Mouse (Mus musculus) limb, embryonic 14.5 days (tissue): ENCODE results near the gene Cebpe. TPM values are rescaled to one million over a fixed set of nuclear protein-coding genes. Genes with fewer than 3 reads are reported as not detected.
A peak's percentile ranks its signal among the peaks of the same experiment; 100 is the strongest.

Source experiments
- ATAC-seq: fragments of 200-750 bp; cut with Nextera tagmentation; 2 replicates; pipeline ENCODE4 v1.8.0; 2017; ENCODE audit warnings: low read depth, moderate number of reproducible peaks, moderate TSS enrichment; ENCODE audit not compliant: low FRiP score
- DNase-seq: peaks from one replicate; pipeline ENCODE4 v3.0.0-alpha.2; 2015; ENCODE audit warnings: low spot score
- H3K27ac ChIP-seq: fragments of 300-500 bp; sonication (generic); replicated peaks from 2 replicates; pipeline ENCODE4 v1.5.1; 2014; ENCODE audit warnings: low read depth, mild to moderate bottlenecking, low read length, moderate library complexity, mixed read lengths
- H3K27me3 ChIP-seq: fragments of 300-500 bp; sonication (generic); 2 replicates; pipeline ENCODE4 v1.6.1; 2014; ENCODE audit warnings: low read length, mixed read lengths; ENCODE audit not compliant: control insufficient read depth, insufficient read depth
- H3K36me3 ChIP-seq: fragments of 300-500 bp; sonication (generic); 2 replicates; pipeline ENCODE4 v1.6.1; 2014; ENCODE audit warnings: mild to moderate bottlenecking, low read length, moderate library complexity, mixed read lengths; ENCODE audit not compliant: control insufficient read depth, insufficient read depth
- H3K4me1 ChIP-seq: fragments of 300-500 bp; sonication (generic); 2 replicates; pipeline ENCODE4 v1.6.1; 2014; ENCODE audit warnings: antibody characterized with exemption, low read length, mixed read lengths; ENCODE audit not compliant: control insufficient read depth, insufficient read depth
- H3K4me2 ChIP-seq: fragments of 300-500 bp; sonication (generic); replicated peaks from 2 replicates; pipeline ENCODE4 v1.6.1; 2014; ENCODE audit warnings: low read depth, mild to moderate bottlenecking, low read length, moderate library complexity; ENCODE audit not compliant: severe bottlenecking
- H3K4me3 ChIP-seq: fragments of 300-500 bp; sonication (generic); replicated peaks from 2 replicates; pipeline ENCODE4 v1.5.1; 2014; ENCODE audit warnings: low read length
- H3K9ac ChIP-seq: fragments of 300-500 bp; sonication (generic); 2 replicates; pipeline ENCODE4 v1.6.1; 2014; ENCODE audit warnings: mild to moderate bottlenecking, low read depth, low read length, moderate library complexity; ENCODE audit not compliant: severe bottlenecking
- H3K9me3 ChIP-seq: fragments of 300-500 bp; sonication (generic); 2 replicates; pipeline ENCODE4 v1.6.1; 2016; ENCODE audit warnings: low read length; ENCODE audit not compliant: control insufficient read depth
- POLR2A ChIP-seq: fragments of 200-500 bp; IDR thresholded peaks from 2 replicates; pipeline ENCODE4 v1.8.0; 2012; ENCODE audit warnings: inconsistent platforms, mild to moderate bottlenecking, moderate library complexity, borderline replicate concordance; ENCODE audit not compliant: insufficient read depth, insufficient read length; ENCODE audit errors: extremely low read depth
- WGBS: fragments of 180-500 bp; shearing (Covaris S2); extraction: QIAGEN DNeasy Blood & Tissue Kit; methylation state at CpG from one replicate; pipeline ENCODE4 v1.1.7; 2014; 5-methylcytosine and 5-hydroxymethylcytosine counted together
- polyA plus RNA-seq, 2 experiments: library from polyadenylated mRNA; depleted of rRNA in 1 of 2; stranded (reverse) in 1 of 2; unstranded in 1 of 2; fragments of >200 nt; fragmentation: Nextera tagmentation in 1 of 2; extraction: Ambion mirVana in 1 of 2; gene quantifications; 2 replicates each; pipeline versions ENCODE4 v1.2.1 to v1.2.3; 2012 to 2014

The Cebpe gene
- polyA plus RNA-seq (2012; rRNA removed) (0.23 and 0.36 TPM in 2 replicates), polyA plus RNA-seq (2014; fragmentation: Nextera tagmentation; extraction: Ambion mirVana) (0.17 and 0.30 TPM in 2 replicates)

DNA sequence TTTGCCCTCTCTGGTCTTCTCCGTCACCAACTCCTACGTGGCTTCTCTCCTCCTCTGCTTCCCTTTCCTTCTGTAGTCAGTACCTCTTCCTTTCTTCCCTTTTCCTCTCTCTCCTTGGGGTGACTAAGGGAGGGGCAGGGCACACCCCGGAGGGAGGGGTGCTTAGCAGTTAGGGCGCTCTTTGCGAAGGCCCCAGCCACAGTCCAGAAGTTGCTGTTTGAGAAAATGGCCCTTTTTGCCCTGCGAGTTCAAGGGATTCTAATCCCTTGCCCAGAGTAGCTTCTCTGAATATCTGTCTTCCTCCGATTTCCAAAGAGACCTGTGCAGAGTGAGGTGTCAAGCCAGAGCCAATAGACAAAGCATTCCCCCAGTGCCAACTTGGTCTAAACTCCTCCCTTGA lies at the start of gene Cebpe:
TSS of gene Cebpe (minus strand) at position 101 of the 400 bp plus-strand sequence.
- no peak within 1 kb of the TSS for H3K4me3 ChIP-seq
- no peak for TF ChIP-seq POLR2A
- no peaks in the 10 kb centered on the region for H3K27me3 ChIP-seq
- DNase-seq (no peak), ATAC-seq (no peak)
- WGBS: 85% methylated on average over 7 of the region's 7 CpGs
- H3K9ac ChIP-seq: no peak within 1 kb of the TSS
- no peak within 1 kb of the TSS for H3K4me2 ChIP-seq
- H3K9me3 ChIP-seq: no peaks in the 10 kb centered on the region
- H3K36me3 ChIP-seq: no peaks in the 10 kb centered on the region
- H3K27ac ChIP-seq: no peak within 1 kb of the TSS
- H3K4me1 ChIP-seq: no peaks in the 10 kb centered on the region

DNA sequence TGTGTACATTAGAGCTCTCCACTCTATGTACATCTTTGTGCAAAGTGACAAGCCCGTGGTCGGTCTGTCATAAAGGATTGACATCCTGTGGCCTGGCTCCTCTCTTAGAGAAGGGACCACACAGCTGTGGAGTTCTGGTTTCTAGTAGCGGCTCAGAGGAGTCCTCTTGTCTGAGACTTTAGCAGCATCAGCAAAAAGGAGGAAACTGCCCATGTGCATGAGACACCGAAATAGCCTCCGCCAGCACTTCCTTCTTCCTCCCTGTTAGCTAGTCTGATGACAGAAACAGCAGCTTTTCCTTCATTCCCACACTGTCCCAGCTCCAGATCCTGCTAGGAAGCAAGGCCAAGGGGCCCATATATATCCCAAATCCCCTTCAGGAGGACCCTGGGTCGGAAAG lies 44.4 kb upstream of the Cebpe start:
- 82% methylated on average over 6 of the region's 6 CpGs for WGBS
- ATAC-seq: no peak
- H3K27me3 ChIP-seq: no peaks in the 10 kb centered on the region
- no peak overlapping the region for H3K9ac ChIP-seq
- no peak for TF ChIP-seq POLR2A
- H3K27ac ChIP-seq: no peak overlapping the region
- no peaks in the 10 kb centered on the region for H3K36me3 ChIP-seq
- H3K4me3 ChIP-seq: no peak overlapping the region
- H3K4me1 ChIP-seq: peaks cover 10% of the 10 kb centered on the region
- H3K4me2 ChIP-seq: no peak overlapping the region
- no peak for DNase-seq
- no peaks in the 10 kb centered on the region for H3K9me3 ChIP-seq

DNA sequence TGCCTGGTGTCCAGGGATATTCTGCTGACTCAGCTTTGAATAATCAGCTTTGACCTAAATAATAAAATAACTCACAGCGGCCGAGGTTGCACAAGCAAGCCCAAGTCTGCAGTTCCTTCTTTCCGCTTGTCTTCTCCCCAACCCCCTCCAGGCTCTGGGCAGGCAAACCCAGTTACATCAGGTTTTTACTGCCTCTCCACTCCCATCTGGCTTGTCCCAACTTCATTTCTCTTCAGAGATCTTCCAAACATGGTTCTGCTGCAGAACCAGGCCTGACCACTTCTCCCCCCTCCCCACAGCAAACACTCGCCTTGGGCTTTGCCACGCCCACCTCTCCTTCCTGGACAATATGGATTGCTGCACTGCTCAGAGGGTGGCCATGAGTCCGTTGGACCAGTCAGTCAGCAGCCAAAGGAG lies 42.6 kb upstream of the Cebpe start:
- no peak for TF ChIP-seq POLR2A
- 0 out of 2 replicates have a peak overlapping the region, but pooled peaks have one; percentile 55 for H3K27ac ChIP-seq
- ATAC-seq: peak; percentile 62; the same call in 1 of the 2 replicates
- DNase-seq: peak; percentile 56
- no peaks in the 10 kb centered on the region for H3K27me3 ChIP-seq
- no peak overlapping the region for H3K4me2 ChIP-seq
- no peaks in the 10 kb centered on the region for H3K9me3 ChIP-seq
- no peak overlapping the region for H3K4me3 ChIP-seq
- no peaks in the 10 kb centered on the region for H3K36me3 ChIP-seq
- H3K9ac ChIP-seq: no peak overlapping the region
- WGBS: 27% methylated on average over 6 of the region's 6 CpGs
- peaks cover 10% of the 10 kb centered on the region for H3K4me1 ChIP-seq

DNA sequence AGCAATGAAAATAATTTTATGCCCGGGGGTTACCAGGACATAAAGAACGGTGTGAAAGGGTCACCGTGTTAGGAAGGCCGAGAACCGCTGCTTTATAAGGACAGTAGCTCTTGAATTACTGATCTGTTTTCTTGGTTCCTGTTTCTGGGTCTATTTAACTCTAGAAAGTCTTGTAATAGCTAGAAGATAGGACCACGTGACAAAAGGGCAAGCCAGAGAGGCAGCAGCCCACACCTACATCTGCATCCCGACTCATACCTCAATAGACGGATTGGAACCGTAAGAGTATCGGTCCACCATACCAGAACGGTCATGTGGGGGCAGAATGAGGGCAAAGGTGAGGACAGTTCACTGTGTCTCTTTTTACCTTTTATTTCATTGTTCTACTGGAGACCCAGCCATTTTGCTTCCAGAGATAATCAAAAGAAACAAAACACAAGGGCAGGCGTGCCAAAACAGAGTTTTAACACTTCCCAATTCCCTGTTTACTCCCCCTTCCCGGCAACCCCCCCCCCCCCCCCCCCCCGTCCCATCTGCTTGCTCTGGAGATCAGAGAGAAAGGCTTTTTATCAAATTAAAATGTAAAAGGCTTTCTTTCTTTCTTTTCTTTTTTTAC lies 42.1 kb upstream of the Cebpe start:
- 67% methylated on average over 14 of the region's 14 CpGs for WGBS
- DNase-seq: no peak
- no peak for ATAC-seq
- no peaks in the 10 kb centered on the region for H3K36me3 ChIP-seq
- no peaks in the 10 kb centered on the region for H3K9me3 ChIP-seq
- H3K9ac ChIP-seq: no peak overlapping the region
- TF ChIP-seq POLR2A: no peak
- H3K4me2 ChIP-seq: no peak overlapping the region
- H3K4me1 ChIP-seq: peaks cover 10% of the 10 kb centered on the region
- H3K27ac ChIP-seq: no peak overlapping the region
- H3K27me3 ChIP-seq: no peaks in the 10 kb centered on the region
- no peak overlapping the region for H3K4me3 ChIP-seq

DNA sequence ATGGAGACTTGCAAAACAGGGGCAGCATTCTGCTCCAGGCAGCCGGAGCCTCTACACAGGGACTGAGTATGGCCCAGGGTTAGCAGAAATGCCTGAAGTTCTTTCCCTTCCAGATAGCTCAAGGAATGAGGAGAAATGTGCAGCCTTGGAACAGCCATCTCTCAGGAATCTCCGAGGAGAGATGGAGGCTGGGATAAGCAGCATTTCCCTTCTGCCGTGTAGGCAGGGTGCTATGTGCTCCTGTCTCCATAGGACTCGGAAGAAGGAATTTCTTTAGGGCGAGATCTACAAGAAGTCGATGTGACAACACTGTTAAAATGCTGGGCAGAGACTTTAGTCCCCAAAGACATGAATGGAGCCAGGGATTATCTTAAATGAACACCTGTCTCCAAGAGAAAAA lies 41.0 kb upstream of the Cebpe start:
- Histone ChIP-seq H3K4me3 (no peak overlapping the region), H3K9me3 (no peaks in the 10 kb centered on the region), H3K36me3 (no peaks in the 10 kb centered on the region), H3K27ac (no peak overlapping the region), H3K27me3 (no peaks in the 10 kb centered on the region), H3K4me2 (no peak overlapping the region), H3K9ac (no peak overlapping the region), H3K4me1 (peaks cover 10% of the 10 kb centered on the region)
- ATAC-seq (no peak), DNase-seq (no peak)
- WGBS: 76% methylated on average over 6 of the region's 6 CpGs
- no peak for TF ChIP-seq POLR2A
